Mouse (Mus musculus): ENCODE data around the gene Zer1. TPM values are rescaled to one million over a fixed set of nuclear protein-coding genes. Genes with fewer than 3 reads are reported as not detected.
"Not testable (repeated sequence)": the region's sequence is repeated elsewhere in the genome, so short reads cannot be mapped to it uniquely, and the experiment has no call there.

Gene Zer1
- polyA plus RNA-seq, 1 experiment, result 7.2 TPM

DNA sequence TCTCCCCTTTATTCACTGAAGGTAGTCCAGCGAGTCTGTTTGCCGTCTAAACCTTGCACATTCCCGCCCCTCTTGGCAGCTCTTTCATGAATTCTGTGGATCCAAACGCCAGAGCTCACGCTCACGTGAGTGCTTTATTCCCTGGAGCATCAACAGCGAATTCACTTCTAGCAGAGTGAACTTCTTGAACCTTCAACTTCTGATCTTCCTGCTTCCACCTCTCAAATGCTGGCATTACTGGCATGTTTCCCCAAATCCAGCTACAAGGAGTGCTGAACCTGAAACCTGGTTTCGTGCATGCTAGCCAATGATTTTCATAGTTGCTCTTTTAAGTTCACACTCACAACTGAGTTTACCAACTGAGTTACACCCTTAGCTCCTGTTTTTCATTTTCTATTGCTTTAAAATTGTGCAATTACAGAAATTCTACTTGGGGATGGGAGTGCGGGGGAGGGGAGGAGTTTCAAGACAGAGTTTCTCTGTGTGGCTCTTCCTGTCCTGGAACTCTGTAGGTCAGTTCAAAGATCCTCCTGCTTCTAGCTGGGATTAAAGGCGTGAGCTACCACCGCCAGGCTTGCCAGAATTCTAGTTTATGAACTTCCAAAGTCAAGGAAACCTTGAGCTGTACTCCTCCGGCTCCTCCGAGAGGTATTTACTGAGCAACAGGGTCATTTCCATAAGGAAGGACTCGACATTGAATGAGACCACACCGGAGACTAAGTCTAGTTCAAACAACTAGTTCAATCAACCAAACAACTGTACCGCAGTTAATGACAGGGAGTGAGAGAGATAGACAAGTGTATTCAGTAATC lies 8.6 kb upstream of the Zer1 start:
- Histone ChIP-seq H3K79me2 (ENCODE audit: control insufficient read depth, insufficient read depth) (peaks cover 36% of the 10 kb centered on the region), H3K79me3 (ENCODE audit: low read depth) (peaks cover 4% of the 10 kb centered on the region), H3K36me3 (ENCODE audit: control insufficient read depth, insufficient read depth) (peaks cover 20% of the 10 kb centered on the region), H3ac (ENCODE audit: control insufficient read depth, insufficient read length, low read depth) (peak overlapping the region; percentile 44), H3K4me3 (ENCODE audit: insufficient read depth, poor library complexity, severe bottlenecking) (peak overlapping the region; percentile 92), H3K27me3 (ENCODE audit: control insufficient read depth, insufficient read depth, insufficient read length) (no peaks in the 10 kb centered on the region)
- TF ChIP-seq CTCF (IDR thresholded peaks at IDR 0.05; ENCODE audit: control insufficient read depth, insufficient read depth, insufficient read length), result no peak
- peak; percentile 69 for TF ChIP-seq CEBPB (IDR thresholded peaks at IDR 0.05; ENCODE audit: low read depth)
- TF ChIP-seq FOSL1 (IDR thresholded peaks at IDR 0.05; ENCODE audit: insufficient read depth, low read length, poor library complexity, severe bottlenecking), result no peak
- TF ChIP-seq MYOG (IDR thresholded peaks at IDR 0.05; ENCODE audit: control insufficient read depth, extremely low read depth, insufficient read length), result no peak
- no peak for TF ChIP-seq MAX (IDR thresholded peaks at IDR 0.05)
- peak; percentile 7 for TF ChIP-seq USF1 (IDR thresholded peaks at IDR 0.05; ENCODE audit: low read depth)
- TF ChIP-seq MYOD1 (IDR thresholded peaks at IDR 0.05; ENCODE audit: control insufficient read depth, insufficient read length, low read depth), result no peak

DNA sequence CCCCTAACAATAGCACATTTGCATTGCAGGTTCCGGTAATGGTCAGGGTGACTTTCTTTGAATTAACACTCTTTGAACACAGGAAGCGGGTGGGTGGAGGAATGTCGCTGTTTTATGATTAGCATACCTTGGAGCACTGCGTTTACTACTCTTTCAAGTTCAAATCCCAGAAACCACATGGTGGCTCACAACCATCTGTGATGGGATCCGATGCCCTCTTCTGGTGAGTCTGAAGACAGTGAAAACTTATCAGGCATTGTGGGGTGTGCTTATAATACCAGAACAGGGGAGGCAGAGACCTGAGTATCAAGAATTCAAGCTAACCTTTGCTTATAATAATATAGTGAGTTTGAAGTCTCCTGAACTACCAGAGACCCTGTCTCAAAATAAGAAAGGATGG lies 6.9 kb upstream of the Zer1 start:
- H3K27me3 ChIP-seq (ENCODE audit: control insufficient read depth, insufficient read depth, insufficient read length); H3K4me3 ChIP-seq (ENCODE audit: insufficient read depth, poor library complexity, severe bottlenecking); H3ac ChIP-seq (ENCODE audit: control insufficient read depth, insufficient read length, low read depth); H3K36me3 ChIP-seq (ENCODE audit: control insufficient read depth, insufficient read depth); H3K79me3 ChIP-seq (ENCODE audit: low read depth): not testable (repeated sequence)
- peaks cover 25% of the 10 kb centered on the region for H3K79me2 ChIP-seq (ENCODE audit: control insufficient read depth, insufficient read depth)

- Histone ChIP-seq H3K79me3 (ENCODE audit: low read depth) (peaks cover 4% of the 10 kb centered on the region), H3K79me2 (ENCODE audit: control insufficient read depth, insufficient read depth) (peaks cover 15% of the 10 kb centered on the region), H3ac (ENCODE audit: control insufficient read depth, insufficient read length, low read depth) (no peak overlapping the region), H3K36me3 (ENCODE audit: control insufficient read depth, insufficient read depth) (no peaks in the 10 kb centered on the region), H3K27me3 (ENCODE audit: control insufficient read depth, insufficient read depth, insufficient read length) (no peaks in the 10 kb centered on the region), H3K4me3 (ENCODE audit: insufficient read depth, poor library complexity, severe bottlenecking) (no peak overlapping the region)
- TF ChIP-seq MYOG (IDR thresholded peaks at IDR 0.05; ENCODE audit: control insufficient read depth, extremely low read depth, insufficient read length) (no peak), CEBPB (IDR thresholded peaks at IDR 0.05; ENCODE audit: low read depth) (no peak), MAX (IDR thresholded peaks at IDR 0.05) (no peak), USF1 (IDR thresholded peaks at IDR 0.05; ENCODE audit: low read depth) (no peak), CTCF (IDR thresholded peaks at IDR 0.05; ENCODE audit: control insufficient read depth, insufficient read depth, insufficient read length) (no peak), MYOD1 (IDR thresholded peaks at IDR 0.05; ENCODE audit: control insufficient read depth, insufficient read length, low read depth) (no peak), FOSL1 (IDR thresholded peaks at IDR 0.05; ENCODE audit: insufficient read depth, low read length, poor library complexity, severe bottlenecking) (no peak)
Measured at GRCm38 (mm10) chr2:30130156-30130555, 5.8 kb upstream of the Zer1 start.

DNA sequence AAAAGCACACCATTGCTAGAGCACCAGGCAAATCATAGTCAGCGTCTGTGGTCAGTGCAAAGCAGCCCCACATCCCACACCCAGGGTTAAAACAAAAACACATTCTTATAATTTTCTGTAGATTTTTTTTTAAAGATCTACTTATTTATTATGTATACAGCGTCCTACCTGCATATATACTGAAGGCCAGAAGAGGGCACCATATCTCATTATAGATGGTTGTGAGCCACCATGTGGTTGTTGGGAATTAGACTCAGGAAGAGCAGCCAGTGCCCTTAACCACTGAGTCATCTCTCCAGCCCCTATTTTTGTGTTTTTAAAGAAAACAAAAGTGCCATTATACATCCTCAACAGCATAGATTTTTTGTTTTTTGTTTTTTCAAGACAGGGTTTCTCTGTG lies 4.4 kb upstream of the Zer1 start:
- H3K79me3 ChIP-seq (ENCODE audit: low read depth), result peaks cover under 1% of the 10 kb centered on the region
- TF ChIP-seq MAX (IDR thresholded peaks at IDR 0.05) (peak; percentile 80), MYOD1 (IDR thresholded peaks at IDR 0.05; ENCODE audit: control insufficient read depth, insufficient read length, low read depth) (no peak), FOSL1 (IDR thresholded peaks at IDR 0.05; ENCODE audit: insufficient read depth, low read length, poor library complexity, severe bottlenecking) (no peak), USF1 (IDR thresholded peaks at IDR 0.05; ENCODE audit: low read depth) (no peak)

DNA sequence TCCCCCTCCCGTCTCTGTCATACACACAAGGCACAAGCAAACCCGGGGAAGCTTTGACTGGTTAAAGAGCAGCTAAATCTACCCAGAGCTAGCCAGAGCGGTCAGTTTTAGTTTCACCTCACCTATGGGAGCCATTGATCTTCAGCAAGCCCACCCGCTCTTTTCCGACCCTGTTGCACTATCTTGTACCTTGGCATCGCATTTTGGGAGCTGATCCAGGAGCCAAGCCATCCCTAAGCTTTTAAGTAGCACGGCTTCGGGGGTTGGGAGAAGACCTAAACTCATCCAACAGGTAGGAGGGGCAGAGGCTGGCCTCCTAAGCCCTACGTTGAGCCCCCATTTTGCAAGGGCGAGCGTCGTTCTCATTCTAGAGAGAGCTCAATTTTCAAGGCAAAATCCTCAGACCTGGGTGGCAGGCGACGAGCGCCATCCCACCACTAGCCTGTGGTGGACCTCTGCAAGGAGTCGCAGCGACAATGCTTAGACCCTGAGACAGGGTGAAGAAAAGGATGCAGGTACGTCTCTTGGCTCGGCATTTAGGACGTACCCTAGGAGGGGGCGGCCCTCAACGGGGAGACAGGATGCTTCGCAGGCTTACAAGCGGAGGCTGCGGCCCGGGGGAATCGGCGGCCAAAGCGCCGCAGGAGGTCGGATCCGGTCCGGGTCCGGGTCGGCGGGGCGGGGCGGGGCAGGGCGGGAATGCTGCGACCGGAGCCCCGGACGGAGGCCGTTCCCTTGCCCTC lies 485 bp downstream of the Zer1 start:
- Histone ChIP-seq H3K27me3 (ENCODE audit: control insufficient read depth, insufficient read depth, insufficient read length) (no peaks in the 10 kb centered on the region), H3K79me3 (ENCODE audit: low read depth) (no peaks in the 10 kb centered on the region), H3ac (ENCODE audit: control insufficient read depth, insufficient read length, low read depth) (peak overlapping the region; percentile 92), H3K36me3 (ENCODE audit: control insufficient read depth, insufficient read depth) (no peaks in the 10 kb centered on the region), H3K4me3 (ENCODE audit: insufficient read depth, poor library complexity, severe bottlenecking) (peak overlapping the region; percentile 59), H3K79me2 (ENCODE audit: control insufficient read depth, insufficient read depth) (peaks cover 10% of the 10 kb centered on the region)
- TF ChIP-seq CTCF (IDR thresholded peaks at IDR 0.05; ENCODE audit: control insufficient read depth, insufficient read depth, insufficient read length) (no peak), MYOG (IDR thresholded peaks at IDR 0.05; ENCODE audit: control insufficient read depth, extremely low read depth, insufficient read length) (no peak), FOSL1 (IDR thresholded peaks at IDR 0.05; ENCODE audit: insufficient read depth, low read length, poor library complexity, severe bottlenecking) (no peak), USF1 (IDR thresholded peaks at IDR 0.05; ENCODE audit: low read depth) (no peak), MYOD1 (IDR thresholded peaks at IDR 0.05; ENCODE audit: control insufficient read depth, insufficient read length, low read depth) (no peak), CEBPB (IDR thresholded peaks at IDR 0.05; ENCODE audit: low read depth) (no peak), MAX (IDR thresholded peaks at IDR 0.05) (no peak)

More for the DNA sequence above, 4.4 kb upstream of the Zer1 start:
- Histone ChIP-seq H3ac (ENCODE audit: control insufficient read depth, insufficient read length, low read depth) (no peak overlapping the region), H3K36me3 (ENCODE audit: control insufficient read depth, insufficient read depth) (no peaks in the 10 kb centered on the region), H3K4me3 (ENCODE audit: insufficient read depth, poor library complexity, severe bottlenecking) (no peak overlapping the region), H3K79me2 (ENCODE audit: control insufficient read depth, insufficient read depth) (peaks cover 4% of the 10 kb centered on the region), H3K27me3 (ENCODE audit: control insufficient read depth, insufficient read depth, insufficient read length) (no peaks in the 10 kb centered on the region)

All from C2C12 (cell line).